Mouse (Mus musculus): ENCODE results near the gene Rarres2. TPM values are rescaled to one million over a fixed set of nuclear protein-coding genes. Genes with fewer than 3 reads are reported as not detected.

Rarres2 gene
- total RNA-seq (2021): 100 to 1,000 TPM in 1 of 2 experiments, 10 to 100 TPM in 1; 70.4 to 101 TPM

DNA sequence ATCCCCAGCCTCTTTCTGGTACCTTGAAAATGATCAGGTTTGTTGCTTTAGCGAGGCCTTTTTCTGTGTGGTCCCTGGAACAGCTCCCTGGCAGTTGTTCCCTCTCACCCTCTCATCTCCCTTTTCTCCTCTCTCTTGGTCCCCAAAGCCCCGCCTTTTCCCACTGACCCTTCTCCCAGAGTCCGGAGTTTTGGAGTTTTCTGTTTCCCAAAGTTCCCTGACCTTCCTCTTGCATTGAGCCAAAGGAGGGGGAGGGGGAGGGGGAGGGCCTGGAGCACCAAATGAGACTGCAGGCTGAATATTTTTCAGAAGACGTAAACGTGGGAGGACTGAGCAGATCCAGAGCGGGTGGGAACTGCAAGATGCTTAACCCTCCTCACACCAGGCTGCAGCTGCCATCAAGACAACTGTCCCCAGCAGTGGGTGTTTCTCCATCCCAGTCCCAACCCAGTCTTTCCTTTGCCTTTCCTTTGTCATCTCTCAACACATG lies at the start of gene Rarres2:
Gene Rarres2 (minus strand): TSS at position 218 of the 490 bp plus-strand sequence.
- DNase-seq: peak; percentile 51 to 64
- intact Hi-C loops (cut with DNase I): loop anchor here (2.0 kb wide), 1 partner anchor 18 kb away; the partner anchor contains the start of gene Lrrc61

DNA sequence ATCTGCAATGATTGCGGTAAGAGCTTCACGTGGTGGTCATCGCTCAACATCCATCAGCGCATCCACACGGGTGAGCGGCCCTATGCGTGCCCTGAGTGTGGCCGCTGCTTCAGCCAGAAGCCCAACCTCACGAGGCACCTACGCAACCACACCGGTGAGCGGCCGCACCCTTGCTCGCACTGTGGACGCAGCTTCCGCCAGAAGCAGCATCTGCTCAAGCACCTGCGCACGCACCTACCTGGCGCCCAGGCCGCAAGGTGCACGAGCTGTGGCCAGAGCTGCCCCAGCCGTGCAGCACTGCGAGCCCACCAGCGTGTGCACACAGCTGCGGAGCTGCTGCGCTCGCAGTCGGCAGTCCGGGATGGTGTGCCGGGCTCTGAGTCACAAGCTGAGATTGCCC lies 47.4 kb upstream of the Rarres2 start:
- intact Hi-C loops (cut with DNase I): no loop called here
- DNase-seq: no peak

DNA sequence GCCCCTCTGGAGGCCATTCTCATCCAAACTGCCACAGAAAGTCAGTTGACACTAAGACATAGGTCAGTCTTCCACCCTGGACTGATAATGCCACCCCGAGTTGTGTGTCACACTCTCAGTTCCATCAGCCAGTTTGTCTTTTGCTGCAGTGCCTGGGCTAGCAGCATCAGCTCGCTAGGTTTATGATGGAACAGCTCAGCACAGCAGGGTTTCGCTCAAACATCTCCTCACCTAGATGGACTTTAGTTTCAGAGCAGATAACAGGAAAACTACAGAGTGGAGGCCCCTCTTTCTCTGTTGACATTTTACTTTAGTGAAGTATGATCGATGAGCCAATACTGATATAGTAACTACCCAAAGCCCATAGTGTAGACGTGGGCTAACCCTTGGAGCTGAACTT lies 42.2 kb upstream of the Rarres2 start:
- no peak for DNase-seq
- intact Hi-C loops (cut with DNase I): no loop called here

DNA sequence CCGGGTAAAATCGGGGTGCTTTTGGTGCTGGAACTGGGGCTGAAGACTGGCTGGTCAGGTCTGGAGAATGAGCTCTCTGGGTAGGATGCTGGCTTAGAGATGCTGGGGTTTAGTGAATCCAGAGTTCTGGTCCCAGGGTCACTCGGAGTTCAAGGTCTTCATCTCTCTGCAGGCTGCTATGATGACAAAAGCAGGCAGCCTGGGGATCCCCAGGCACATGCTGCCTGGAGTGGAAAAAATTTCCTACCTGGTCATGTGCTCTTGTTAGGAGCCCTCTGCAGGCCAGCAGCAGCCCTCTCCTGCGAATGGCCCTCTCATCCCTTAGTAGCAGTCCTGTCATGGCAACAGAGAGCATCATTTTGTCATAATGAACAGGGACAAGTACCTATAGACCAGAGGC lies 40.9 kb upstream of the Rarres2 start:
- intact Hi-C loops (cut with DNase I): no loop called here

DNA sequence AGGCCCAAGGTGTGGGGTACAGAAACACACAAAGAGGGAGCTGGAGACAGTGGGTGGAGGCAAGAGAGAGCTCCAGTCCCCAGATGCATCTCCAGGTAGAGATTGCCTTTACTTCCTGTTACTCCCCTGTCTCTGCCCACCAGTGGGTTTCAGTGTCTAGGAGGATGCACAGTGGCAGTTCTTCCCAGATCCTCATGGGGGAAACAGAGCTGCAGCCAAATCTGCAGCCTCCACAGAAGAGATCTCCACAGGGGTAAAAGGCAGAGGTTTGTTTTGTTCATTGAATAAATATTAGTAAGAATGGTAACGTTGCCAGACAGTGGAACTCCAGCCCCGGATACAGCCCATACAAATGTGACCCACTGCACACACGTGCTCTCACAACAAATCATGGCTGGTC lies 38.1 kb upstream of the Rarres2 start:
- intact Hi-C loops (cut with DNase I): no loop called here
- no peak for DNase-seq

More for the DNA sequence above, 40.9 kb upstream of the Rarres2 start:
- no peak for DNase-seq

DNA sequence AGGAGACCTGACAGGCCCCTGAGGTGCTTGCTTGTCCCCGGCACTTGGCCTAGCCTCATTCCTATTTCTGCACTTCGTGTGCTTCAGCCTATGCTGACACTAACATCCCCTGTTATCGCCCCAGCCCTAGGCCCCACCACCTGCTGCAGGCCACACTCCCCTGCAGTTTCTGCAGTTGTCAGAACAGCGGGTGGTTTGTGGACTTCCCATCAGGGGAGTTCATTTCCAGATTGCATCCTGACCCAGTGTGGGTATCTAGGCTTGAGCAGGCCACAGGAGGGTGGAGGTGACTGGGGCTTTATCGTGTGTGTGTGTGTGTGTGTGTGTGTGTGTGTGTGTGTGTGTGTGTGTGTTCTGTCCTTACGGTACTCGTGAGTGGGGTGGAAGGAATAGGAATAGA lies 36.9 kb upstream of the Rarres2 start:
- intact Hi-C loops (cut with DNase I): no loop called here
- no peak for DNase-seq

DNA sequence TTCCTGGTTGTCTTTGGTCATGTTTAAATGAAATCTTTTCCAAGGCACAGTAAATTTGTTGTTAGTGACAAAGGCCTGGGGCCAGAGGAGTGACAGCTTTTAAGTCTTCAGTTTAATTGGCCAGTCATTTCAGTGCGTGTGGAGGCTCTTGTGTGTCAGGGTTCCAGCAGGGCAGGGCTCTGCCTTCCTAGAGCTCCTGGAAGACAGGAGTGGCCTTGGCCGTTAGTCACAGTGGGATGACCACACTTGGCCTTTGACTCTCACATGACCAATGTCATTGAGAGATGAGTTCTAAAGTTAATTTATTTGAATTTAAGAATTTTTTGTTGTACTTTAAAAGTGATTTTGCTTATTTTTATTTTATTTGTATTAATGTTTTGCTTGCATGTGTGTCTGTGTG lies 35.5 kb upstream of the Rarres2 start:
- no peak for DNase-seq
- intact Hi-C loops (cut with DNase I): no loop called here

DNA sequence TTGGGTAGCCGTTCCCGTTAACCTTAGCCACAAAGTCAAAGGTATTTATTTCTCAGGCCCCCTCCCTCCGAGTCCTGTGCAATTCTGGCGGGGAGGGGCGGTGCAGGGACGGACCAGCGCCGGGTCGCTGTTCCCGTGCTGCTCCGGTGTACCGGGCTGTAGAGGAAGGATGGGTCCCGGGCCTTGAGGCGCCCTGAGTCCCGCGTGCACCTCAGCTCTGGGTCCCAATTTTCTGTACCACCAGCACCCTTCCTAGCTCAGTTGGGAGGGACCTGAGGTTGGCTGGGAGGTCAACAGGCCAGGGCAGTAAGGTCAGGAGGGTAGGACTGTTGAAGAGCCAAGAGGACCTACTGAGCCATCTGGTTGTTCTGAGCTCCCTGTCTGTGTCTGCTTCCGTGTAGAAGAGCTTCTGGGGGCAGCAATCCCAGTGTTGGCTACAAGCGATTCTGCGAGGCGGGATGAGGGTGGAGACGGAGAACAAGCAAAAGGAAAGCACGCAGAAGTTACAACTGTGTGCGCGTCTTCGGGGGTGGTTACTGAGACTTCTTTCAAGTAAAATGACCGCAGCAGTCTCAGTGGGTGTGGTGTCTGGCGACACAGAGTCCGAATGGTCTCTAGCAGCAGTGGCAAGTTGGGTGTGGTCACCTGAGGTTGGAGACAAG lies 29.6 kb upstream of the Rarres2 start:
- intact Hi-C loops (cut with DNase I): no loop called here

DNA sequence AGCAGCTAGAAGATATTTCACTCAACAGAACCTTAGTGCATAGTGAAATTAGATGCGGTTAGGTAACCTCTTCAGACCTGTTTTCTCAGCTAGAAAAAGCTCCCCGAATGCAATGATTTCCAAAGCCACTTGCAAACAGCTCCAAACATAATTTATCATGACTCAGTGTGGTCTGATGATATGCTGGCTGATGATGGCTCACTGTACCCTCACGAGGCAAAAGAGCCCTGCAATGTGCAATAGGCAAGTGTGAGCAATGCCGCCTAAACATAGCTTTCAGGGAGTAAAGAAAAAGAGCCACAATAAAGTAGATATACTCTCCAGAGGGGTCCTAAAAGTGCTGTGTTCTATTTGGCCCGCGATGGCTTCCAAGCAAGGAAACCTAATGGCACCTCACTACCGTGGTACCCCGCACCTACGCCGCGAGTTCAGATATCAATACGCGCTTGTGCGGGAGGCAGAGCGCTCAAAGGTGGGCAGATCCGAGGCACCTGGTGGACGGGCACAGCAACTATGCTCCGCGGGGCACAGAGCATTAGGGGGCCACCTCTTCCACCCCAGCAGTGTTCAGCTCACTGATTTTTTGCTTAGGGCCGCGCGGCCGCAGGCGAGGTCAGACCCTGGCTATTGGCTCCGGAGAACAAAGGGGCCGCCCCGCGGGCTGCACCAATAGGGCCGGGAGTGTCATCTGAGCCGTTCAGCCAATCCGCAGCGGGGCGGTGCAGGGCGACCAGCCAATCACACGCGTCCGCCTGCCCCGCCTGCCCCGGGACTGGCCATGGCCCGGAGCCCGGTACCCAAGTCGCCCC lies 28.9 kb upstream of the Rarres2 start, which contains the start of gene Zfp775:
Gene Zfp775 (plus strand): TSS at position 793 of the 809 bp plus-strand sequence.
- DNase-seq: peak; percentile 95 to 97
- intact Hi-C loops (cut with DNase I): no loop called here

More for the DNA sequence above, 29.6 kb upstream of the Rarres2 start:
- no peak for DNase-seq

DNA sequence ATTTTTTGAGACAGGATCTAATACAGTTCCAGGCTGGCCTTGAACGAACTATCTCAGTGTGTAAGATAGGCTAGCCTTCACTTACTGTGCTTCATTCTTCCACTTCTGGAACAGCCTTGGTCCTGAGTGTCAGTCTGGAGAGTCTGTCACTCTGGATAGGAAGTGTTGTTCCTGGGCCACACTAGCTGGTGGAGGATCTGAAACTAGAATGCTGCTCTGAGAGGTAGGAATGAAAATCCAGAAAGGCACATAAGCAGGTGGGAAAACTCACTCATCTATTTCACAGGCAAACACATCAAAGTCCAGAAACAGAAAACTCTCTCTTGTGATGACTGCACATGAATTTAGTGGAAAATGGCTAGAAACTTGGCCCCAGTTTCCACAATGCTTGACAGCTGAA lies 28.0 kb upstream of the Rarres2 start:
- intact Hi-C loops (cut with DNase I): no loop called here
- no peak for DNase-seq

DNA sequence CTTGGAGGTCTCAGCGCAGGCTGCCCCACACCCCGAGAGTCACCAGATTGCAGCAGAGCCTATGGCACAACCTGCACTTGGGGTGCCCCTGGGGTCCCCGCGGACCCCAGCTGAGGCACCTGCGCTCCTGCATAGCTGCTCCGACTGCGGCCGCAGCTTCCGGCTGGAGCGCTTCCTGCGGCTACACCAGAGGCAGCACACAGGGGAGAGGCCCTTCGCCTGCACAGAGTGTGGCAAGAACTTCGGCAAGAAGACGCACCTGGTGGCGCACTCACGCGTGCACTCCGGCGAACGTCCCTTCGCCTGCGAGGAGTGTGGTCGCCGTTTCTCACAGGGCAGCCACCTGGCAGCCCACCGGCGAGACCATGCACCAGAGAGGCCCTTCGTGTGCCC lies 24.6 kb upstream of the Rarres2 start:
- no peak for DNase-seq
- intact Hi-C loops (cut with DNase I): no loop called here

DNA sequence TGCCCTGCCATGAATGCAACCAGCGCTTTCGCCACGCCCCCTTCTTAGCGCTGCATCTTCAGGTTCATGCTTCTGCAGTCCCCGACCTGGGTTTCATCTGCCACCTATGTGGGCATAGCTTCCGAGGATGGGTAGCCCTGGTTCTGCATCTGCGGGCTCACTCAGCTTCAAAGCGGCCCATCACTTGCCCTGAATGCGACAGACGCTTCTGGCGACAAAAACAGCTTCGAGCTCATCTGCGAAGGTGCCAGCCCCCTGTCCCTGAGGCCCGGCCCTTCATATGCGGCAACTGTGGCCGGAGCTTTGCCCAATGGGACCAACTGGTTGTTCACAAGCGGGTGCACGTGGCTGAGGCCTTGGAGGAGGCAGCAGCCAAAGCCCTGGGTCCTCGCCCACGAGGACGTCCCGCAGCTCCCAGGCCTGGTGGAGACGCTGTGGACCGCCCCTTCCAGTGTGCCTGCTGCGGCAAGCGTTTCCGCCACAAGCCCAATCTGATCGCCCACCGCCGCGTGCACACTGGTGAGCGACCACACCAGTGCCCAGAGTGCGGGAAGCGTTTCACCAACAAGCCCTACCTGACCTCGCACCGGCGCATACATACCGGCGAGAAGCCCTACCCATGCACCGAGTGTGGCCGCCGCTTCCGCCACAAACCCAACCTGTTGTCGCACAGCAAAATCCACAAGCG lies 24.1 kb upstream of the Rarres2 start:
- no peak for DNase-seq
- intact Hi-C loops (cut with DNase I): no loop called here

DNA sequence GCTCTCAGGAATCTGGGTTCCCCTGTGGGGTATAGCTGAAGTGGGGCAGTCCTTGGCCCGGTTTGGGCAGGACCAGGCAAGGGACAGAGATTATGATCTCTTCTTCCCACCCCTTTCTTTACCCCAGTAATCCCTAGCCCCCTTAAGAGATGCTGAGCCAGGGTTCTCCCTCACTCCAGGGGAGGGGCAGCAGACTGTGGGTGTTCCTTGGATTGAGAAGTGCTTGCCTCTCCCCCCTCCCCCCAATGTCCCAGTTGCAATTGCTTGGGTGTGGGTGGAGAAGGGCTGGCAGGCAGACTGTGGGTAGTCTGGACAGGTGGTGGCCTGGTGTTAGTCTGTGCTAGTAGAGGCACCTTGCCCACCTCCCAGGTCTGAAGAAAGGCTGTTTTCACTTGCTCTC lies 22.7 kb upstream of the Rarres2 start:
- no peak for DNase-seq
- intact Hi-C loops (cut with DNase I): no loop called here

DNA sequence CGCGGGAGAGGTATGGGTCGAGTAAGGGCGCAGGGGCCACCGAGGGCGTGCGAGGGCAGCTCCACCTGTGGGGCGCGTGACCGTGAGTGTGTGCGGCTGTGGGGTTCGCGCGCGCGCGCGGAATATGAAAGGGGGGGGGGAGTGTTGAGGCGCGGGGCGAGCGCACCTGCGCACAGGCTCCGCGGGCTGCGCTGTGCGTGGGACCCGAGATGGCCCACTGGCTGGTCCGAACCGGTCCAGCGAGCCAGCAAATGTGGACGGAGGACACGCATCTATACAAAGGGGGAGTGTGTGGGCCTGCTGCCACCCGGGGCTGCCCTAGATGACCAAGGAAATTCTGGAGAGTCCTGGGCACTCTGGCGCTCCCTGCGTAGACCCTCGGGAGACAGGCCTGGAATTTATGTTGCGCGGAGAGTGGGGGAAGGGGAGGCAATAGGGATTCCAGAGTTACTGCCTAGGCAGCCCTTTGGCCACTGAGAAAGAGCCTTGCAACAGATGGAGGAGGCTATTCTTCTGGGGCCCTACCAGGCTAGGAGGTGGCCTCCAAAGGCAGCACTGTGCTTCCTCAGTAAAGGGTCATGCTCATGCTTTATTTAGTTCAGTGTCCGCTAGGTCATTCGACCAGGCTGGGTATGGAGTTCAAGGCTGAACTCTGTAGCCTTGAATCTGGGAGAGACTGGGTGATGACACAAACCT lies 21.6 kb upstream of the Rarres2 start:
- intact Hi-C loops (cut with DNase I): no loop called here
- peak in 1 of 2 experiments; percentile 28 for DNase-seq

DNA sequence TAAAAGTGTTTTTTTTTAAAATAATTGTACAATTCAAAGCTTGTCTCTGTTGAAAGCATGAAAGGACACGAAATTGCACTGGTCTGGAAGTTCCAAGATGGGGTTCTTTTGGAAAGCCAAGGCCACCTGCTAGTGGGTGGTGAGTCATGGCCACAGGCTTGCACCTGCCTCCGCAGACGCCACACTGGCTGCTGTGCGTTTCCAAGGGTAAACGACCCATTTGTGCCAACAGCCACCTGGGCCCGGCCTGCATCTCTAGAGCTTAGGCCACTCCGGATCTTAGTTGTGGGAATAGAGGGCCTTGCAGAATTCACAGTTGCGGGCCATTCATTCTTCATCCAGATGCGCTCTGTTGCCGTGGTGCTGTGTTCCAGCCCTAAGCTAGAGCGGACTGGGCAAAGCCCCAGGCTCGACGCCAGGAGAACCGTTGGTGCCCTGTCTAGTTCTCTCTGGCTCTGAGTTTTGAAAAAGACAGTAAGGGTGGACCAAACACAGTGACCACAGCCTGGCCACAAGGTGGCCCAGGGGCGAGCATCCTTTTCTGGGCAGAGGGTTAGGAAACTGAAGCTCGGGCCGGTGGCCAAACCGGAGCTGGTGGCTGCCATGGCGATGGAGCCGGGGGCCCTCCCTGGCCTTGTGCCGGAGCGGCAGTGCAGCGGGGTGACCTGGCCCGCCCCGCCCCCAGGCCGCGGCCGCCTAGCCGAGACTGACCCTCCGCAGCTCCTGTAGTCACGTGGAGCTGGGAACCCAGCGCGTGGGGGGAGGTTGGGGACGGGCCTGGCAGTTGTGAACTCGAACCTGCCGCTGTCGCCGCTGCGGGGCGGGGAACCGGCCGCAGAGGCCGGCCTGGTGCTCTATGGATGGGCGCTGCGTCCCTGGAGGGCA lies 20.8 kb upstream of the Rarres2 start, which contains the start of the genes Repin1 and Gm44965:
Gene Repin1 (plus strand): TSS at position 726 of the 885 bp plus-strand sequence.
Gene Gm44965 (plus strand): TSS at position 784 of the 885 bp plus-strand sequence.
- intact Hi-C loops (cut with DNase I): no loop called here
- DNase-seq: peak; percentile 96

DNA sequence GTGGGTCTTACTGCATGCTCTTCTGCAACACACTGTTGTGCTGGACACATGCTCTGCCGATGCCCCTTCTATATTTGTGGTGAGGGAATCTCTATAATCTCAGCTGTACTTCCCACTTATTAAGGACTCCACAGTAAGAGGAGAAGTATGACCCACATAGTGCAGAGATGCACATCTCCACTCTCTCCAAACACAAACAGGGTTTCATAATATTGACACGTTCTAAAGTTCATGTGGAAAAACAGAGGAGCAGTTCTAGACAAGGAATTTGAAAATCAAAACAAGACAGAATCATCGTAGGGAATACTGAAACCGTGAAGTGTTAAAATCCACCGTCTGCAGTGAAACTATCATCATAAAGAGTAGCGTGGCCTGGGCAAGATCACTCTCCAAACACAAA lies 19.3 kb upstream of the Rarres2 start:
- no peak for DNase-seq
- intact Hi-C loops (cut with DNase I): no loop called here

DNA sequence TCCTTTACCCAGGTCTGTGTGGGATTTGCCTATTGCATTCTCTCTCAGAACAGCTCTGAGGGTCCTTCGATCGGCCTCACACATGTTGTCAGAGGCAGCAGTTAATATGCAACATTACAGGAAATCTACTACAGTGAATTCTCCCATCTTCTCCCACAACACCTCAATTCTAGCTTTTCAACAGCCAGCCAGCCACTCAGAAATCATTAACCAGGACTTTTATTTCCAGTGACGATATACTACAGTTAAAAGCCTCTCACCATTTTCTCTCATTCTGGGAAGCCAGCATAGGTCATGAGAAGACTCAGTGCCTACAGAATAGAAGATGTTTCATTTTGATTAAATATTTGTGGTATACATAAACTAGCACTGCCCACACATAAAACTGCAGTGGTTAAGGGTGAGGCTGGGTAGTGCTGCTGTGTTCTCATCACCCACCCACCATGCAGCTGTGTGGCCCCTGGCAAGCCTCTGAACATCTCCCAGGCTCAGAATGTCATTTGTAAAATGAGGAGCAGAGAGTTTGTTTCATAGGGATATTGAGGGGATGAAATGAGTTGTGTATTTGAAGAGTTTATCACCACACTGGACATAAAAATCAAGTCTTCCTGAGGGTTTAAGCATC lies 18.7 kb upstream of the Rarres2 start:
- DNase-seq: no peak
- intact Hi-C loops (cut with DNase I): no loop called here

DNA sequence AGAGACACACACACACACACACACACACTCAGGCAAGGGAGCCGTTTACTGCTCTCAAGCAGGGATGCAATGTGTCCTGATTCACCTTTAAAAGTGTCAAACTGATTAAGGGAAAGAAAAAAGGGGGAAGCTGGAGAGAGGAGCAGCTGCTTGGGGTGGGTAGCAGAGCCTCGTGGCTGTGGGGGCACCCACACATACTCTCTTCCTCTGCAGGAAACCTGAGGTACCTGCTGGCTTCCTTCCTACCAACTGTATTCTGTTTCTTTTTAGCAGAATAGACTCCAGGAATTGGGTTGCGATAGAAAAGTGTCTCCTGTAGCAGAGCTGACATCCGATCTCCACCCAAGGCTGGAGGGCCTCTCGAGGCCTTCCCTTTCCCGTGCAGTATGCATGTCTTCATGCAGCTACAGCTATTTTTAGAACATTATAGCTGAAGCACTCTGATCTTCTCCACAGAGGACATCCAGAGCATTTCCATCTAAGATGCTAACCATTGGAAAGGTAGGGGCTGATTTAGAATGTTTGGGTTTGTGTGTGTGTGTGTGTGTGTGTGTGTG lies 16.7 kb upstream of the Rarres2 start, which contains the start of gene Gm45021:
Gene Gm45021 (plus strand): TSS at position 417 of the 557 bp plus-strand sequence.
- DNase-seq: no peak
- intact Hi-C loops (cut with DNase I): no loop called here

Measured in heart, postnatal 36 days (tissue).